Mouse (Mus musculus) megakaryocyte progenitor cell, adult 5-6 weeks (primary cell): Measurements from ENCODE around the gene Srprb. TPM values are rescaled to one million over a fixed set of nuclear protein-coding genes. Genes with fewer than 3 reads are reported as not detected.

Source experiments
- ATAC-seq: replicated peaks from 2 replicates; pipeline ENCODE4 v1.8.0; 2016; ENCODE audit warnings: mild to moderate bottlenecking, moderate TSS enrichment, inconsistent platforms; ENCODE audit not compliant: poor library complexity
- total RNA-seq, 2 experiments: library from RNA; stranded (forward) in 1 of 2; stranded (reverse) in 1 of 2; fragments of 157-497, 149-512 nt in 1 of 2; fragments of 200-1000 nt in 1 of 2; gene quantifications; 2 replicates each; pipeline versions ENCODE4 v1.2.3 to v1.2.4; 2015 to 2017

Srprb gene
- total RNA-seq, 2 experiments from 2014 or later, result 19.3 to 25.4 TPM

DNA sequence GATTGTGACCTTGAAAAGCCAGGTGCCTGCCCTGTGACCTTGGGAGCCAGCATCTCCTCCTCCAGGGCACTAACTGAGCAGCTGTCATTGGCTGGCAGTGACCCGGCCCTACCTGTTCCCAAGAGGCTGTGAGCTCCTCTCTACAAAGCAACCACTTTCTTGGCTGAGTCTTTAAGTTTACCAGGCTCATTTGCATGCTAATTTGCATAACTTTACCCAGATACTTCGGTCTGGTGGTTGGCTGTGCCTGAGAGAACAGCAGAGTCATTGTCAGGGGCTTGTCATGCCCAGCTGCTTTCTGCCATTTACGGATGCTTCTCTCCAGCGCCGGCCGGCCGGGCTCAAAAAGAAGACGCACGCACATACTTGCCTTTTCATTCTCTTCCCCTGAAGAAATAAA, 55.2 kb downstream of the Srprb start:
- peak; percentile 85 for ATAC-seq

GRCm38 (mm10) chr9:103146257-103146656, 55.7 kb downstream of the Srprb start:
- no peak for ATAC-seq

GRCm38 (mm10) chr9:103145351-103145750, 56.6 kb downstream of the Srprb start:
- no peak for ATAC-seq

DNA sequence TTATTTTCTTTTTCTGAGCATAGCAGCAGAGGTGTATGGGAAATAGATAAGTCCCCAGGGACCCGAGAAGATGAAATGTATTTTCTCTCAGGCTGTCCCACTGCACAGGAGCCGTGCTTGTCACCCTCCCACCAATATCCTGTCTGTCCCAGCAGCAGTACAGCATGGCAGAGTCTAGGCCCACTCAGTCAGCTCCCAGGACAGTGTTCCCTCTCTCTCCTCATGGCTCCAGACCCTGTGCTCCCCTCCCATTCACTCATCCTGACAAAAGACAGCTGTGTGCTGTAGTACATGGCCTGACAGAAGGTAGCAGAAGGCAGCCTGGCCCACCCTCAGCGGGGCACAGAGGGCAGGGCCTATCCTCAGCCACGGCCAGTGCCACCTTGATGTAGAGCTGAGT, 58.1 kb downstream of the Srprb start:
- ATAC-seq, result no peak

- no peak for ATAC-seq
Observed at GRCm38 (mm10) chr9:103141266-103141665, 60.7 kb downstream of the Srprb start.

DNA sequence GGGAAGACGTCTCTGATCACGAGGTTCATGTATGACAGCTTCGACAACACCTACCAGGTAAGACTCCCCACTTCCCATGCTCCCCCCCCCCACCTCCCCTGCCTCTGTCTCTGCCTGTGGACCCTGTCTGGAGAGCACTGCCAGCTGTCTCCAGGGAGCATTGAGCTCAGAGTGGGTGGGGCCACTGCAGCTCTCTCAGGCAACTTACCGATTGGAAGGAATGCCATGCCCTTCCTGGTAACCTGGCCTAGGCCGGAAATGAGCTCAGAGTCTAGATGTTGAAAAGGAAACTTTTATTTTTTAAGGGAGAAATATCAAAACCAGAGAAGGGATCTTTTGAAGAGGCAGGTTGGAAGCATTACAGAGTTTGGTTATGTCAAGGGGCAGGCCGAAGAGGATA, 61.6 kb downstream of the Srprb start:
- no peak for ATAC-seq

- ATAC-seq, result no peak
Observed at GRCm38 (mm10) chr9:103139481-103139880, 62.5 kb downstream of the Srprb start.

Other genes starting within 250 kb of the Srprb start
- gene Slco2a1, start 213.4 kb downstream of the Srprb start, total RNA-seq (2015), result 0.10 TPM in 1 of 2 replicates, not detected in the other
- gene Slco2a1, start 213.4 kb downstream of the Srprb start, total RNA-seq (2017), result not detected in 2 replicates
- gene Rab6b, start 90.3 kb downstream of the Srprb start, total RNA-seq (2015), result 0.51 and 0.64 TPM in 2 replicates
- 0.04 and 0.10 TPM in 2 replicates for gene Rab6b, start 90.3 kb downstream of the Srprb start, total RNA-seq (2017)
- gene Gm20425, start 28.2 kb upstream of the Srprb start, total RNA-seq (2015), result not detected in 2 replicates
- 5.2 TPM in 1 of 2 replicates, not detected in the other for gene Gm20425, start 28.2 kb upstream of the Srprb start, total RNA-seq (2017)
- 108 and 152 TPM in 2 replicates for gene Trf, start 28.3 kb upstream of the Srprb start, total RNA-seq (2015)
- gene Trf, start 28.3 kb upstream of the Srprb start, total RNA-seq (2017), result 62.9 and 87.2 TPM in 2 replicates
- gene 1300017J02Rik, start 102.9 kb upstream of the Srprb start, total RNA-seq (2015), result 0.34 and 1.1 TPM in 2 replicates
- 1.1 and 1.7 TPM in 2 replicates for gene 1300017J02Rik, start 102.9 kb upstream of the Srprb start, total RNA-seq (2017)
- gene Topbp1, start 103.1 kb upstream of the Srprb start, total RNA-seq (2015), result 162 and 224 TPM in 2 replicates
- gene Topbp1, start 103.1 kb upstream of the Srprb start, total RNA-seq (2017), result 204 and 227 TPM in 2 replicates
- 110 and 111 TPM in 2 replicates for gene Cdv3, start 163.7 kb upstream of the Srprb start, total RNA-seq (2015)
- gene Cdv3, start 163.7 kb upstream of the Srprb start, total RNA-seq (2017), result 154 and 193 TPM in 2 replicates